Mouse (Mus musculus): ENCODE measurements at regions not wholly inside any gene's neighbourhood (a gene's known extent, or its start where the extent isn't known, plus 50 kb on each side); places are given as distances from the start of the nearest gene placed in this dataset.

- DNase-seq = peak in 1 of 2 experiments; percentile 16
- intact Hi-C loops (cut with DNase I) = no loop called here
These were observed 67.7 kb upstream of the Kcnma1 start for GRCm38 (mm10) chr14:24081911-24082558.

GRCm38 (mm10) chr14:24068693-24069092, 54.4 kb upstream of the Kcnma1 start:
- peak in 1 of 2 experiments; percentile 7 for DNase-seq

GRCm38 (mm10) chr14:24067657-24068056, 53.4 kb upstream of the Kcnma1 start:
- DNase-seq = peak; percentile 56 to 76

More at GRCm38 (mm10) chr14:24068693-24069092, 54.4 kb upstream of the Kcnma1 start:
- intact Hi-C loops (cut with DNase I) = loop anchor here (2.0 to 5.0 kb wide), 2 partner anchors 114 to 206 kb away; no protein-coding TSS in a partner anchor

GRCm38 (mm10) chr14:24065231-24065767, 51.0 kb upstream of the Kcnma1 start:
- DNase-seq = no peak
- intact Hi-C loops (cut with DNase I) = loop anchor here (5.0 kb wide), 1 partner anchor 117 kb away; no protein-coding TSS in a partner anchor

More at GRCm38 (mm10) chr14:24067657-24068056, 53.4 kb upstream of the Kcnma1 start:
- intact Hi-C loops (cut with DNase I) = loop anchor here (2.0 to 5.0 kb wide), 2 partner anchors 115 to 207 kb away; no protein-coding TSS in a partner anchor

Data from heart, postnatal 14 days (tissue).